Mouse (Mus musculus): Measurements from ENCODE around the gene Med13l. TPM values are rescaled to one million over a fixed set of nuclear protein-coding genes. Genes with fewer than 3 reads are reported as not detected.

The Med13l gene
- total and polyA plus RNA-seq, 3 experiments: 2.0 to 11.0 (median 10.1) TPM

DNA sequence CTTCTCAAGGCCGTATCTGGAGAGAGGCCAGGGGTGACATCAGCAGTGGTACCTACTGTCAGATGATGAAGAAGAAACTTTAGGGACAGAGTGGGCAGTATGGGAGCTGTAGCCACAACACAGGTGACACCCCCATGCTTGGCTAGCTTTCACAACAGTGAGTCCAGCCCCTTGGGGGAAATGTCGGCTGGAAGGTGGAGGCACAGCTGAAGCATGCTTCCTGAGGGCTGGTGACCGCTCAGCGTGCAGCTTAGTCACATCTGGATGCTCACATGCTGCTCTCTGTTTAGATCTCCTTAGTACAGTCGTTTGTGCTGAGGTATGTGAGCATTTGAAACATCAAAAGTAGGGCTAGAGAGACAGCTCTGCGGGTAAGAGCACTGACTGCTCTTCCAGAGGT is 121.5 kb downstream of the Med13l start:
- Histone ChIP-seq H3K4me3 (replicated peaks in 1 of 3; ENCODE audit: low read depth in 2 of 3, low read length in 2 of 3, poor library complexity in 1 of 3) (no peak overlapping the region), H3K79me2 (replicated peaks; ENCODE audit: control insufficient read depth, extremely low read depth, insufficient read depth, poor library complexity, severe bottlenecking) (no peaks in the 10 kb centered on the region), H3K27me3 (replicated peaks) (no peaks in the 10 kb centered on the region), H3K9ac (ENCODE audit: insufficient read depth, low read depth) (no peak overlapping the region), H3K36me3 (replicated peaks in 1 of 2; ENCODE audit: control insufficient read depth in 1 of 2, insufficient read depth in 1 of 2, low read length in 1 of 2) (peaks cover 13 to 59% of the 10 kb centered on the region in 2 experiments), H3K9me3 (replicated peaks; ENCODE audit: low read length) (peaks cover 2% of the 10 kb centered on the region), H3K27ac (ENCODE audit: insufficient read depth, low read depth) (no peak overlapping the region), H3K4me1 (ENCODE audit: control insufficient read depth in 1 of 2, insufficient read depth in 2 of 2) (peaks cover 0 to 28% of the 10 kb centered on the region in 2 experiments; a peak in 2 of 4 replicates), H3K4me2 (ENCODE audit: insufficient read depth, low read depth, poor library complexity, severe bottlenecking) (no peak overlapping the region)
- peak; percentile 31 for DNase-seq (ENCODE audit: extremely low read depth)
- dilution Hi-C loops (cut with MboI; ENCODE audit: extremely low pct_ligation_motif_present, extremely low pct_unique_long_range_greater_than_20kb, low sequenced_read_pairs): no loop called here
- TF ChIP-seq NRF1 (IDR thresholded peaks at IDR 0.05; ENCODE audit: low read depth, low read length) (no peak), KAT2A (IDR thresholded peaks at IDR 0.05; ENCODE audit: insufficient replicate concordance, low read length) (no peak), ELF1 (IDR thresholded peaks at IDR 0.05; ENCODE audit: low read depth, low read length) (no peak), POLR2A (IDR thresholded peaks at IDR 0.05; ENCODE audit: low read depth, low read length) (no peak), ETS1 (conservative IDR thresholded peaks at IDR 0.05; ENCODE audit: low read depth, low read length) (peak; percentile 49), BHLHE40 (IDR thresholded peaks at IDR 0.05; ENCODE audit: low read depth, low read length) (peak; percentile 59)
- in situ Hi-C loops (cut with MboI; ENCODE audit: low pct_ligation_motif_present, low pct_unique_long_range_greater_than_20kb, low sequenced_read_pairs): no loop called here

DNA sequence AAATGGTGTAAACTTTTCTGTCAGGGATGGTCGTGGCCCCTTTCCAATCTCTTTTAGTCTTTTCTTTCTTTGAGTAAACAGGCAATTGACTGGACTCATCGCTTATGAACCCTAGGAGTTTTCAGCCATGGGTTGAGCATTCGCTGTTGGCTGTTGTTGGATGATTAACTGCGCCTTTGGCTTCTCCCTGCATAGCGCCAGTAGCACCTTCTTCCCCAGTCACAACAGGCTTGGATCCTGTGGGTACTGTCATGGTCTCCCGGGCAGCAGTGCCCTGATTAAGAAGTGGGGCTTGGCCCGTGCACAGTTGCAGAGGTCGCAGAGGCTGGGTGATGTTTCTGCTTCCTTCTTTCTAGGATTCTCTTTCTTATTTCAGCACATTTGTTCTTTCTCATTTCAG is 124.7 kb downstream of the Med13l start:
- Histone ChIP-seq H3K27ac (ENCODE audit: insufficient read depth, low read depth) (no peak overlapping the region), H3K79me2 (replicated peaks; ENCODE audit: control insufficient read depth, extremely low read depth, insufficient read depth, poor library complexity, severe bottlenecking) (no peaks in the 10 kb centered on the region), H3K4me3 (replicated peaks in 1 of 3; ENCODE audit: low read depth in 2 of 3, low read length in 2 of 3, poor library complexity in 1 of 3) (no peak overlapping the region), H3K9ac (ENCODE audit: insufficient read depth, low read depth) (no peak overlapping the region), H3K4me1 (ENCODE audit: control insufficient read depth in 1 of 2, insufficient read depth in 2 of 2) (peaks cover 0 to 39% of the 10 kb centered on the region in 2 experiments; a peak in 2 of 4 replicates), H3K27me3 (replicated peaks) (no peaks in the 10 kb centered on the region), H3K4me2 (ENCODE audit: insufficient read depth, low read depth, poor library complexity, severe bottlenecking) (no peak overlapping the region), H3K36me3 (replicated peaks in 1 of 2; ENCODE audit: control insufficient read depth in 1 of 2, insufficient read depth in 1 of 2, low read length in 1 of 2) (peaks cover 13 to 46% of the 10 kb centered on the region in 2 experiments), H3K9me3 (replicated peaks; ENCODE audit: low read length) (peaks cover 2% of the 10 kb centered on the region)
- dilution Hi-C loops (cut with MboI; ENCODE audit: extremely low pct_ligation_motif_present, extremely low pct_unique_long_range_greater_than_20kb, low sequenced_read_pairs) (no loop called here), in situ Hi-C loops (cut with MboI; ENCODE audit: low pct_ligation_motif_present, low pct_unique_long_range_greater_than_20kb, low sequenced_read_pairs) (no loop called here)
- no peak for TF ChIP-seq ZC3H11A (IDR thresholded peaks at IDR 0.05; ENCODE audit: low read depth, low read length)
- TF ChIP-seq TCF12 (IDR thresholded peaks at IDR 0.05; ENCODE audit: low read depth, low read length): no peak
- no peak for TF ChIP-seq UBTF (IDR thresholded peaks at IDR 0.05; ENCODE audit: low read depth, low read length)
- no peak for TF ChIP-seq E2F4 (IDR thresholded peaks at IDR 0.05; ENCODE audit: insufficient replicate concordance, low read depth, low read length)
- no peak for DNase-seq (ENCODE audit: extremely low read depth)

DNA sequence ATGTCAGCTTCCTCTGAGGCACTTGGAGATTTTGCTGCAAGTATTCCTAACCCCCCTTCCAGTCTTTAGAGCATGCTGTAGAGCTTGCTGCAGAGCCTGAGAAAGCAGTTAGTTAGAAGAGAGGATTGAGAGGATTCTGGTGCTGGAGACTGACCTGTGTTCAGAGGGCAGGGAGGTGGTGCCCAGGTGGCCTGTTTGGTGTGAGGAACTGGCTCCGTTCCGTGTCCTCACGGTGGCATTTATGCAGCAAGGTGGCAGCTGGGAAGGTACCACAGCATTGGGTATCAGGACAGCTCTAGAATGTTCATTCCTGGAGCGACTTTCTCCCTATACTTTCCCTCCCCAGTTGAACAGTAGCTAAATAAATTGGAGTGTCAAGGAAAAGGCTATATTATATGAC is 125.5 kb downstream of the Med13l start:
- TF ChIP-seq USF2 (conservative IDR thresholded peaks at IDR 0.05; ENCODE audit: low read depth, low read length) (no peak), GABPA (IDR thresholded peaks at IDR 0.05; ENCODE audit: insufficient replicate concordance, low read depth, low read length) (no peak), ETS1 (conservative IDR thresholded peaks at IDR 0.05; ENCODE audit: low read depth, low read length) (no peak), MAZ (IDR thresholded peaks at IDR 0.05; ENCODE audit: low read depth, low read length) (no peak), BHLHE40 (IDR thresholded peaks at IDR 0.05; ENCODE audit: low read depth, low read length) (no peak), ELF1 (IDR thresholded peaks at IDR 0.05; ENCODE audit: low read depth, low read length) (no peak), ZKSCAN1 (IDR thresholded peaks at IDR 0.05; ENCODE audit: borderline replicate concordance, low read depth, low read length) (no peak), RCOR1 (conservative IDR thresholded peaks at IDR 0.05; ENCODE audit: low read depth, low read length) (no peak), RAD21 (IDR thresholded peaks at IDR 0.05; ENCODE audit: low read depth, low read length) (no peak), PAX5 (IDR thresholded peaks at IDR 0.05; ENCODE audit: low read length) (no peak), CHD1 (IDR thresholded peaks at IDR 0.05; ENCODE audit: low read depth, low read length) (no peak)
- H3K4me3 ChIP-seq (replicated peaks in 1 of 3; ENCODE audit: low read depth in 2 of 3, low read length in 2 of 3, poor library complexity in 1 of 3): no peak overlapping the region
- in situ Hi-C loops (cut with MboI; ENCODE audit: low pct_ligation_motif_present, low pct_unique_long_range_greater_than_20kb, low sequenced_read_pairs): no loop called here
- H3K9me3 ChIP-seq (replicated peaks; ENCODE audit: low read length): peaks cover 2% of the 10 kb centered on the region
- peaks cover 0 to 39% of the 10 kb centered on the region in 2 experiments; a peak in 2 of 4 replicates for H3K4me1 ChIP-seq (ENCODE audit: control insufficient read depth in 1 of 2, insufficient read depth in 2 of 2)
- DNase-seq (ENCODE audit: extremely low read depth): no peak
- H3K27me3 ChIP-seq (replicated peaks): no peaks in the 10 kb centered on the region
- dilution Hi-C loops (cut with MboI; ENCODE audit: extremely low pct_ligation_motif_present, extremely low pct_unique_long_range_greater_than_20kb, low sequenced_read_pairs): no loop called here
- no peak overlapping the region for H3K27ac ChIP-seq (ENCODE audit: insufficient read depth, low read depth)
- H3K36me3 ChIP-seq (replicated peaks in 1 of 2; ENCODE audit: control insufficient read depth in 1 of 2, insufficient read depth in 1 of 2, low read length in 1 of 2): peaks cover 8 to 42% of the 10 kb centered on the region in 2 experiments
- no peak overlapping the region for H3K4me2 ChIP-seq (ENCODE audit: insufficient read depth, low read depth, poor library complexity, severe bottlenecking)
- no peaks in the 10 kb centered on the region; the same call in 1 of the 2 replicates for H3K79me2 ChIP-seq (replicated peaks; ENCODE audit: control insufficient read depth, extremely low read depth, insufficient read depth, poor library complexity, severe bottlenecking)
- no peak overlapping the region for H3K9ac ChIP-seq (ENCODE audit: insufficient read depth, low read depth)
